Mouse (Mus musculus): Measurements from ENCODE around the gene Cttn. TPM values are rescaled to one million over a fixed set of nuclear protein-coding genes. Genes with fewer than 3 reads are reported as not detected.

Cttn gene
- polyA plus RNA-seq, 1 experiment from 2014 or later, result 181 TPM

DNA sequence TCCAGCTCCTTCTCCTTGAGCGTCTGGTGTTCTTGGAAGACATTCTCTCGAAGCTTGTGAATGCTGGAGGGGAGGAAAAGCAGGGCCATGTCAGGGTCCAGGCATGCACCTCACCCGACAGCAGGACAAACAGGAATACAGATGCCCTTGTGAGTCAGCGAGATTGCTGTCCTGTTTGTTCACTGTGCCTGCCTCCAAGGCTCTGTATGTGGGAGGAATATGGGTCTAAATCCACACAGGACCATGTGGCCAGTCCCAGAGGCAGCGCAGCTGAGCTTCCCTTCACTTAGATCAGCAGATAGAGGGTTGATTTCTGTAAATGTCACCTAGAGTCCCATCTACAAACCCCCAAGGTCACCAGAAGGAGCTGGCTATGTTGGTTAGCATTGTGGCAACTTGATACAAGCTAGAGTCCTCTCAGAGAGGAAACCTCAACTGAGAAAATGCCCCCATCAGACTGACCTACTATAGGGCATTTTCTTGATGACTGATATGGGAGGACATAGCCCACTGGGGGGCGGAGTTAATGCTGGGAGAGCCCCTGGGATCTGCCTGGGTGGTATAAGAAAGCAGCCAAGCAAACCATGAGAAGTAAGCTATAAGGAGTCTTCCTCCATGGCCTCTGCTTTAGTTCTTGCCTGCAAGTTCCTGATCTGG lies 9.4 kb downstream of the Cttn start:
- Histone ChIP-seq H3K4me1 (ENCODE audit: control insufficient read depth, insufficient read depth, low read depth, low read length) (no peaks in the 10 kb centered on the region), H3K36me3 (ENCODE audit: control insufficient read depth, insufficient read depth, low read length) (peaks cover 69% of the 10 kb centered on the region), H3K4me2 (ENCODE audit: low read length) (no peak overlapping the region), H3K27me3 (replicated peaks; ENCODE audit: control insufficient read depth, insufficient read depth, low read length) (no peaks in the 10 kb centered on the region), H3K4me3 (ENCODE audit: low read length) (no peak overlapping the region), H3K9ac (ENCODE audit: low read depth, low read length) (no peak overlapping the region), H3K27ac (ENCODE audit: low read depth, low read length) (no peak overlapping the region), H3K9me3 (ENCODE audit: control insufficient read depth, low read length) (no peaks in the 10 kb centered on the region)
- whole genome bisulfite sequencing, result 91% methylated on average over 6 of the region's 6 CpGs
- no peak for ATAC-seq

DNA sequence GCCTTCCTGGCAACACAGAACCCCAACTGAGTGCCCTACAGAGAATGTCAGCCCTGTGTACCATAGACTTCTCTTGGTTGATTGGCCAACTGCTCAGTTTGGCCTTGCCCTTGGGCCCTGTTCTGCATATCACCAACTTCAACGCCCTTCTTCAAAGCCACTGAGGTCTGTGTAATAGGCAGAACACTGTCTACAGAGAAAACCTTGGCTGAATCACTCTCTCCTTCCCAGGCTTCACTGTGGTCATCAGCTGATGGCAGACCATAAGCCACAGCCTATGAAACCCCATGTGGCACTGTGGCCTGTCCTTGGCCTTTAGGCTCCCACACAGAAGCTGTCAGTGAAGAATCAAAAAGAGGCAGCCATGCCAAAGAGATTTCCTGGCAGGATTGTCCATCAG lies 11.9 kb downstream of the Cttn start:
- H3K27ac ChIP-seq (ENCODE audit: low read depth, low read length), result no peak overlapping the region
- H3K4me2 ChIP-seq (ENCODE audit: low read length), result no peak overlapping the region
- peaks cover 77% of the 10 kb centered on the region for H3K36me3 ChIP-seq (ENCODE audit: control insufficient read depth, insufficient read depth, low read length)
- H3K4me3 ChIP-seq (ENCODE audit: low read length), result no peak overlapping the region
- no peaks in the 10 kb centered on the region for H3K27me3 ChIP-seq (replicated peaks; ENCODE audit: control insufficient read depth, insufficient read depth, low read length)
- H3K9ac ChIP-seq (ENCODE audit: low read depth, low read length), result no peak overlapping the region
- H3K4me1 ChIP-seq (ENCODE audit: control insufficient read depth, insufficient read depth, low read depth, low read length), result no peaks in the 10 kb centered on the region
- no peaks in the 10 kb centered on the region for H3K9me3 ChIP-seq (ENCODE audit: control insufficient read depth, low read length)
- no peak for ATAC-seq
- WGBS, result 90% methylated on average over 1 of the region's 1 CpGs

DNA sequence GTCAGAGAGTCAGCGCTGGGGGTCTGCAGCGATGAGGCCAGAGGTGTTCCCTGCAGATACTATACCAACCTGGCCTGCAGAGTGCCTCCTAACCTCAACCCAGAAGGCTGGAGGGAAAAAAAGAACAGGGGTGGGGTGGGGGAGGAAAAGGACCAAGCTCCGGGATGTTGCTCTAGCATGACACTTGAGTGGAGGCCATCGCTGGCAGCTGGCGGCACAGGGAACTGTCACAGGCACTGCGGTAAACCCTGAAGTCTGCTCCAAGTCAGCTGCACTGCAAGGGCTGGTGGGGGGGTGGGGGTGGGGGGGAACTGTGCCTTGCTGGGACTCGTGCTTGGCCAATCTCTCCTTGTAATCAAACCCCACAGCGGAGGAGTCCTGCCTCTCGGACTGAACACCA lies 20.1 kb downstream of the Cttn start:
- H3K4me2 ChIP-seq (ENCODE audit: low read length), result no peak overlapping the region
- 84% methylated on average over 9 of the region's 9 CpGs for WGBS
- H3K4me3 ChIP-seq (ENCODE audit: low read length), result no peak overlapping the region
- peaks cover 62% of the 10 kb centered on the region for H3K36me3 ChIP-seq (ENCODE audit: control insufficient read depth, insufficient read depth, low read length)
- no peaks in the 10 kb centered on the region; the same call in 1 of the 2 replicates for H3K4me1 ChIP-seq (ENCODE audit: control insufficient read depth, insufficient read depth, low read depth, low read length)
- no peak overlapping the region for H3K27ac ChIP-seq (ENCODE audit: low read depth, low read length)
- H3K27me3 ChIP-seq (replicated peaks; ENCODE audit: control insufficient read depth, insufficient read depth, low read length), result no peaks in the 10 kb centered on the region
- H3K9me3 ChIP-seq (ENCODE audit: control insufficient read depth, low read length), result no peaks in the 10 kb centered on the region
- no peak overlapping the region for H3K9ac ChIP-seq (ENCODE audit: low read depth, low read length)
- ATAC-seq, result no peak

DNA sequence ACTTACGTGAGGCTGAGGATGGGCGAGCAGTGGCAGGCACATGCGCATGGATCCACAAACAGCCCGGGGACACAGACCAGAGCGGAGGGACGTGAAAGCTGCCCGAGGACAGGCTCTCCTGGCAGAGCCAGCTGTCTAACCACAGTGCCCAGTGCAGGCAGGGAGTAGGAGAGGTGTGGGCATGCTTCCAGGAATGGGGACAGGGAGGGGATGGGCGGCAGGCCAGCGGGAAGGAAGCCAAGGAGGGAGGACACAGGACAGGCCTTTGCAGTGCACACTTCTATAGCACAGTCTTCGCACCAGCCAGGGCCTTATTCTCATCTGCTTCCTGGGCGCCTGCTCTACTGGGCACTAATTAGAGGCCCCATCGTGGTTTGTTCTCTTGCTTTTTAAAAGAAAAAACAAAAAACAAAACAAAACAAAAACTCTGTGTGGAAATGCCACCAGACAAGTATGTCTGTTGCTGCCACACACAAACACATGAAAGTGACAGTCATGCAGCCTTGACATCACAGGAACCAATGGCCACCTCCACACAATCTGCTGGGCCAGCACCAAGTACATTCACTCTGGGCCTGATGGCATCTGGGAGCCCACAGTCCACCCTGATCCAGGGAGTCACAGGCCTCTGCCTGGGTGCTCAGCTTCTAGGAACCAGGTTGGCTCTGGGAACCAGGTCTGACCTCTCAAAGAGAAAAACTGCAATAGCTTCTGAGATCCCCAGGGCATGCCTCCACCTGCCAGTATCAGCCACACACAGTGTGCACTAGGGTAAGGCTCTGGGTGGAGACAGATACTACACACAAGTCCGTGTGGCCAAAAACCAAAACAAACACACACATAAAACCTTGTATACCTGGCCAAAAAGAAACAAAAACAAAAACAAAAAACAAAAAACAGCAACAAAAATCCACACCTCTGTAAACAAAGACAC lies 20.9 kb downstream of the Cttn start:
- Histone ChIP-seq H3K36me3 (ENCODE audit: control insufficient read depth, insufficient read depth, low read length) (peaks cover 61% of the 10 kb centered on the region), H3K4me3 (ENCODE audit: low read length) (no peak overlapping the region), H3K9me3 (ENCODE audit: control insufficient read depth, low read length) (no peaks in the 10 kb centered on the region), H3K9ac (ENCODE audit: low read depth, low read length) (no peak overlapping the region), H3K4me2 (ENCODE audit: low read length) (no peak overlapping the region), H3K27me3 (replicated peaks; ENCODE audit: control insufficient read depth, insufficient read depth, low read length) (no peaks in the 10 kb centered on the region), H3K4me1 (ENCODE audit: control insufficient read depth, insufficient read depth, low read depth, low read length) (no peaks in the 10 kb centered on the region; the same call in 1 of the 2 replicates), H3K27ac (ENCODE audit: low read depth, low read length) (peak overlapping the region; percentile 11; the same call in 1 of the 2 replicates)
- peak; percentile 92 for ATAC-seq
- WGBS, result 63% methylated on average over 13 of the region's 13 CpGs

DNA sequence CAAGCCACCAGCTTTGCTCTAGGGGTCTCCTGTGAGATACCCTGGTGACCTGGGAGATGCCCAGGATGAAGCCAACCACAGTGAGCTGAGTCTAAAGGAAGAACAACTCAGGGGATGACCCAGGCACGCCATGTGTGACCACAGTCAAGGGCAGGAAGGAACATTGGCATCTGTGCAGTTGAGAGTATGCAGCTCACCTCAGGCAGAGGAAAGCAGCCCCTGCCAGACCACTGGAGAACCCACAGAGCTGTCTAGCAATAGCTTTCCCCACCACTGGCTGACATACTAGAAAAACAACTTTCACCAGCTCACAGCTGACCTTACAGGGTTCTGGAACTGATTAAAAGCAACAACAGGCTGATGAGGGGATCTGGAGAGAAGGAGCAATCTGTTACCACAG lies 22.6 kb downstream of the Cttn start:
- peaks cover 54% of the 10 kb centered on the region for H3K36me3 ChIP-seq (ENCODE audit: control insufficient read depth, insufficient read depth, low read length)

DNA sequence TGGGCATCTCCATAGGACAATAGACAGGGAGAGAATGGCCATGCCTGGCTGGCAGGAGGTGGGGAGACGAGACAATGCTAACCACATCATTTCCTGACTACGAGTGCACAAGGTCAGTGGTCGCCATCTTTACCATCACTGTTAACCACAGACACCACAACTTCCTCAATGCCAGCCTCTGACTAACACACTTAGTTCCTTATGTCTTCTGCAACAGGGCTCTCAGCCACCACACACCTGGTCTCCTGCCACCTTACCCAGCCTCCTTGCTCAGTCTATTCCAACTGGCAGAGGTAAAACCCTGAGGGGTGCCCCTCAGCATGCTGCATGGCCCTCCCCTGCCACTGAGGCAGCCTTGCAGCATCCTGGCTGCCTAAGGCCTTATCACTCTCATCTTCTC lies 23.7 kb downstream of the Cttn start:
- H3K9me3 ChIP-seq (ENCODE audit: control insufficient read depth, low read length), result no peaks in the 10 kb centered on the region
- no peaks in the 10 kb centered on the region; the same call in 1 of the 2 replicates for H3K4me1 ChIP-seq (ENCODE audit: control insufficient read depth, insufficient read depth, low read depth, low read length)
- H3K36me3 ChIP-seq (ENCODE audit: control insufficient read depth, insufficient read depth, low read length), result peaks cover 48% of the 10 kb centered on the region
- no peak overlapping the region for H3K9ac ChIP-seq (ENCODE audit: low read depth, low read length)
- H3K27me3 ChIP-seq (replicated peaks; ENCODE audit: control insufficient read depth, insufficient read depth, low read length), result no peaks in the 10 kb centered on the region
- no peak for ATAC-seq
- no peak overlapping the region for H3K4me2 ChIP-seq (ENCODE audit: low read length)
- 97% methylated on average over 3 of the region's 3 CpGs for WGBS
- H3K4me3 ChIP-seq (ENCODE audit: low read length), result no peak overlapping the region
- no peak overlapping the region for H3K27ac ChIP-seq (ENCODE audit: low read depth, low read length)

More for the DNA sequence above, 22.6 kb downstream of the Cttn start:
- Histone ChIP-seq H3K4me3 (ENCODE audit: low read length) (no peak overlapping the region), H3K4me2 (ENCODE audit: low read length) (no peak overlapping the region), H3K4me1 (ENCODE audit: control insufficient read depth, insufficient read depth, low read depth, low read length) (no peaks in the 10 kb centered on the region; the same call in 1 of the 2 replicates), H3K27me3 (replicated peaks; ENCODE audit: control insufficient read depth, insufficient read depth, low read length) (no peaks in the 10 kb centered on the region), H3K9me3 (ENCODE audit: control insufficient read depth, low read length) (no peaks in the 10 kb centered on the region), H3K9ac (ENCODE audit: low read depth, low read length) (no peak overlapping the region), H3K27ac (ENCODE audit: low read depth, low read length) (no peak overlapping the region)
- ATAC-seq, result no peak
- 94% methylated on average over 1 of the region's 1 CpGs for WGBS

DNA sequence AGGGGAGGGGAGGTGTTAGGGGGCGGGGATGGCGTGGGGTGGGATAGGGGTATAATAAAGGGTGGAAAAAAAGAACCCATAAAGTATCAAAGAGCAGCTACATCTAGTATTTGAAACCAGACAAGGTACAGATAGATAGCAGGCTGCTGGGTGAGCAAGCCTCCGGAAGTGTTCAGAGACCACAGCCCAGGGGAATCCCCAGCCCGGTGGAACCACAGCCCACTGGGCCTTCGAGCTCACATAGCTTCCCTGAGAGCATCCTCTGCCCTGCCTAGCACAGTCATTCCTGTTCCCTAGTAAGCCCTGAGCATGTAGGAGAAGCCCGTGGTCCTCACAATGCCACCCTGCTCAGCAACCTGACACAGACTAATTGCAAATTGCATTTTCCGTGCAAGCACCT lies 26.0 kb downstream of the Cttn start:
- Histone ChIP-seq H3K4me3 (ENCODE audit: low read length) (no peak overlapping the region), H3K9ac (ENCODE audit: low read depth, low read length) (no peak overlapping the region), H3K4me2 (ENCODE audit: low read length) (no peak overlapping the region), H3K27ac (ENCODE audit: low read depth, low read length) (no peak overlapping the region), H3K9me3 (ENCODE audit: control insufficient read depth, low read length) (no peaks in the 10 kb centered on the region), H3K27me3 (replicated peaks; ENCODE audit: control insufficient read depth, insufficient read depth, low read length) (no peaks in the 10 kb centered on the region), H3K36me3 (ENCODE audit: control insufficient read depth, insufficient read depth, low read length) (peaks cover 51% of the 10 kb centered on the region), H3K4me1 (ENCODE audit: control insufficient read depth, insufficient read depth, low read depth, low read length) (no peaks in the 10 kb centered on the region; the same call in 1 of the 2 replicates)
- ATAC-seq, result no peak
- 97% methylated on average over 7 of the region's 7 CpGs for WGBS

DNA sequence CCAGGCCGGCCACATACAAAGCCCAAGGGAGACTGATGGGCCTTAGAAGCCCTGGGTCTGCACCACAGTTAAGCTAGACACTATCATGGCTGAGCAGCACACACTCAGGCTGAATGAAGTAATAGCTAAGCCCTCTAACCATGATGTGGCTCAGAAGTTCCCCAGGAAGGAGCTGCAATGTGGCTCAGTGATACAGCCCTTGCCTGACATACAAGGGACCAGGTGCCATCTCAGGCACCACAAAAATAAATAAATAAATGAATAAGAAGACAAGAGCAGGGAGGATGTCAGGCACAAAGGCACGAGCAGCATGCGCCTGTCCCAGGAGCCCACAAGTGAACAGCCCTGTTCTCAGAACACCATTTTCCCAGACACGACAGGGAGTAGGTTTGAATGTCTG lies 28.8 kb downstream of the Cttn start:
- Histone ChIP-seq H3K9ac (ENCODE audit: low read depth, low read length) (no peak overlapping the region), H3K27me3 (replicated peaks; ENCODE audit: control insufficient read depth, insufficient read depth, low read length) (no peaks in the 10 kb centered on the region), H3K4me1 (ENCODE audit: control insufficient read depth, insufficient read depth, low read depth, low read length) (no peaks in the 10 kb centered on the region), H3K4me2 (ENCODE audit: low read length) (no peak overlapping the region), H3K9me3 (ENCODE audit: control insufficient read depth, low read length) (no peaks in the 10 kb centered on the region), H3K4me3 (ENCODE audit: low read length) (no peak overlapping the region), H3K27ac (ENCODE audit: low read depth, low read length) (no peak overlapping the region), H3K36me3 (ENCODE audit: control insufficient read depth, insufficient read depth, low read length) (peaks cover 55% of the 10 kb centered on the region)
- ATAC-seq, result no peak
- 93% methylated on average over 4 of the region's 4 CpGs for WGBS

DNA sequence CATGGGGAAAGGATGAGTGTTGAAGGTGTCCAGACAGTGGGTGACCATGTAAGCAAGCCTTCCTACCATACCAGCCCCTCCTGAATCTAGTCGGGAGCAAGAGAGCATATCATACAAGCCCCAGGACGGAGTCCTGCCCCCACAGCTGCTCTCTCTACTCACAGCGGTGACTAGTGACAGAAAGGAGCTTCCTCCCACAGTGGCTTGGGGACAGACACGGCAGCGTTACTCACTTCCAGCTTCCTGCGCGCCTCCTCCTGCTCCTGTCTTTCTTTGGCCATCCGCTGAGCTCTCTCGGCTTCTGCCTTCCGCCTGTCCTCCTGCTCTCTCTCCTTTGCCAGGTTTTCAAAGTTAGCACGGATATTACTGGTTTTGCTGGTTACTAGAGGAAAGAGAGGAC lies 29.3 kb downstream of the Cttn start:
- no peak overlapping the region for H3K4me3 ChIP-seq (ENCODE audit: low read length)
- H3K9me3 ChIP-seq (ENCODE audit: control insufficient read depth, low read length), result no peaks in the 10 kb centered on the region
- H3K27ac ChIP-seq (ENCODE audit: low read depth, low read length), result no peak overlapping the region
- H3K4me2 ChIP-seq (ENCODE audit: low read length), result no peak overlapping the region
- H3K27me3 ChIP-seq (replicated peaks; ENCODE audit: control insufficient read depth, insufficient read depth, low read length), result no peaks in the 10 kb centered on the region
- H3K9ac ChIP-seq (ENCODE audit: low read depth, low read length), result no peak overlapping the region
- peaks cover 59% of the 10 kb centered on the region for H3K36me3 ChIP-seq (ENCODE audit: control insufficient read depth, insufficient read depth, low read length)
- H3K4me1 ChIP-seq (ENCODE audit: control insufficient read depth, insufficient read depth, low read depth, low read length), result no peaks in the 10 kb centered on the region
- WGBS, result 93% methylated on average over 11 of the region's 11 CpGs
- ATAC-seq, result no peak

Data from hindbrain, embryonic 16.5 days (tissue).